Mouse (Mus musculus) hindbrain, embryonic 14.5 days (tissue): Measurements from ENCODE around the gene Pptc7. TPM values are rescaled to one million over a fixed set of nuclear protein-coding genes. Genes with fewer than 3 reads are reported as not detected.

Source experiments
- ATAC-seq: fragments of 200-750 bp; cut with Nextera tagmentation; 2 replicates; pipeline ENCODE4 v1.8.0; 2017; ENCODE audit warnings: moderate number of reproducible peaks, mild to moderate bottlenecking, moderate TSS enrichment, moderate library complexity; ENCODE audit not compliant: low FRiP score
- DNase-seq: peaks from one replicate; pipeline ENCODE4 v3.0.0-alpha.2; 2015; ENCODE audit warnings: low spot score
- H3K27ac ChIP-seq: fragments of 300-500 bp; sonication (generic); 2 replicates; pipeline ENCODE4 v1.5.1; 2014; ENCODE audit warnings: mild to moderate bottlenecking, moderate library complexity
- H3K27me3 ChIP-seq: fragments of 300-500 bp; sonication (generic); 2 replicates; pipeline ENCODE4 v1.6.1; 2014; ENCODE audit warnings: mild to moderate bottlenecking, low read length, mixed read lengths; ENCODE audit not compliant: control insufficient read depth, insufficient read depth
- H3K36me3 ChIP-seq: fragments of 300-500 bp; sonication (generic); replicated peaks from 2 replicates; pipeline ENCODE4 v1.6.1; 2014; ENCODE audit not compliant: control insufficient read depth, insufficient read depth
- H3K4me1 ChIP-seq: fragments of 300-500 bp; sonication (generic); replicated peaks from 2 replicates; pipeline ENCODE4 v1.6.1; 2014; ENCODE audit warnings: antibody characterized with exemption, low read length, mixed read lengths; ENCODE audit not compliant: control insufficient read depth, insufficient read depth
- H3K4me2 ChIP-seq: fragments of 300-500 bp; sonication (generic); replicated peaks from 2 replicates; pipeline ENCODE4 v1.6.1; 2014; ENCODE audit warnings: mild to moderate bottlenecking, moderate library complexity
- H3K4me3 ChIP-seq: fragments of 300-500 bp; sonication (generic); replicated peaks from 2 replicates; pipeline ENCODE4 v1.5.1; 2014; ENCODE audit warnings: mild to moderate bottlenecking, low read length
- H3K9ac ChIP-seq: fragments of 300-500 bp; sonication (generic); 2 replicates; pipeline ENCODE4 v1.6.1; 2014
- H3K9me3 ChIP-seq: fragments of 300-500 bp; sonication (generic); 2 replicates; pipeline ENCODE4 v1.6.1; 2016; ENCODE audit warnings: low read length; ENCODE audit not compliant: control insufficient read depth
- WGBS: fragments of 180-500 bp; shearing (Covaris S2); extraction: QIAGEN DNeasy Blood & Tissue Kit; methylation state at CpG from one replicate; pipeline ENCODE4 v1.1.7; 2014; 5-methylcytosine and 5-hydroxymethylcytosine counted together
- polyA plus RNA-seq: library from polyadenylated mRNA; unstranded; fragments of >200 nt; fragmentation: Nextera tagmentation; extraction: Ambion mirVana; gene quantifications from 2 replicates; pipeline ENCODE4 v1.2.1, GENCODE M21; 2014

Gene Pptc7
- polyA plus RNA-seq, 1 experiment from 2014 or later, result 8.5 TPM

- DNase-seq (no peak), ATAC-seq (no peak)
- Histone ChIP-seq H3K4me2 (no peak overlapping the region), H3K4me3 (no peak overlapping the region), H3K27me3 (no peaks in the 10 kb centered on the region), H3K9me3 (no peaks in the 10 kb centered on the region), H3K4me1 (peaks cover 4% of the 10 kb centered on the region; the same call in 1 of the 2 replicates), H3K36me3 (peaks cover 5% of the 10 kb centered on the region; the same call in 1 of the 2 replicates), H3K9ac (no peak overlapping the region), H3K27ac (no peak overlapping the region)
- 81% methylated on average over 6 of the region's 6 CpGs for WGBS
Measured at GRCm38 (mm10) chr5:122304541-122304940, 20.4 kb downstream of the Pptc7 start.

- Histone ChIP-seq H3K4me2 (no peak overlapping the region), H3K27me3 (no peaks in the 10 kb centered on the region), H3K4me3 (no peak overlapping the region), H3K36me3 (peaks cover 7% of the 10 kb centered on the region; the same call in 1 of the 2 replicates), H3K4me1 (peaks cover 4% of the 10 kb centered on the region; the same call in 1 of the 2 replicates), H3K9ac (no peak overlapping the region), H3K27ac (no peak overlapping the region), H3K9me3 (no peaks in the 10 kb centered on the region)
- ATAC-seq, result no peak
- no peak for DNase-seq
- WGBS, result 91% methylated on average over 7 of the region's 7 CpGs
Measured at GRCm38 (mm10) chr5:122305472-122305871, 21.3 kb downstream of the Pptc7 start.

GRCm38 (mm10) chr5:122306536-122306935, 22.4 kb downstream of the Pptc7 start:
- Histone ChIP-seq H3K27me3 (no peaks in the 10 kb centered on the region), H3K9me3 (no peaks in the 10 kb centered on the region), H3K4me3 (no peak overlapping the region), H3K27ac (no peak overlapping the region), H3K4me2 (no peak overlapping the region), H3K9ac (no peak overlapping the region), H3K4me1 (peaks cover 4% of the 10 kb centered on the region; the same call in 1 of the 2 replicates), H3K36me3 (peaks cover 17% of the 10 kb centered on the region)
- WGBS, result 89% methylated on average over 3 of the region's 3 CpGs
- no peak for DNase-seq
- no peak for ATAC-seq

GRCm38 (mm10) chr5:122310699-122311098, 26.5 kb downstream of the Pptc7 start:
- Histone ChIP-seq H3K36me3 (peaks cover 35% of the 10 kb centered on the region), H3K4me1 (no peaks in the 10 kb centered on the region), H3K9ac (no peak overlapping the region), H3K27me3 (no peaks in the 10 kb centered on the region), H3K4me2 (no peak overlapping the region), H3K27ac (no peak overlapping the region), H3K4me3 (no peak overlapping the region), H3K9me3 (no peaks in the 10 kb centered on the region)
- DNase-seq, result no peak
- no peak for ATAC-seq
- 85% methylated on average over 8 of the region's 8 CpGs for WGBS

GRCm38 (mm10) chr5:122311692-122312091, 27.5 kb downstream of the Pptc7 start:
- Histone ChIP-seq H3K4me2 (no peak overlapping the region), H3K9me3 (no peaks in the 10 kb centered on the region), H3K27me3 (no peaks in the 10 kb centered on the region), H3K36me3 (peaks cover 39% of the 10 kb centered on the region), H3K27ac (no peak overlapping the region), H3K4me3 (no peak overlapping the region), H3K9ac (no peak overlapping the region), H3K4me1 (no peaks in the 10 kb centered on the region)
- no peak for ATAC-seq
- WGBS, result 61% methylated on average over 7 of the region's 7 CpGs
- no peak for DNase-seq

- no peaks in the 10 kb centered on the region for H3K4me1 ChIP-seq
- WGBS, result 91% methylated on average over 4 of the region's 4 CpGs
- no peaks in the 10 kb centered on the region for H3K9me3 ChIP-seq
- H3K9ac ChIP-seq, result no peak overlapping the region
- ATAC-seq (no peak), DNase-seq (no peak)
- peaks cover 45% of the 10 kb centered on the region for H3K36me3 ChIP-seq
- H3K4me2 ChIP-seq, result no peak overlapping the region
- no peaks in the 10 kb centered on the region for H3K27me3 ChIP-seq
- no peak overlapping the region for H3K4me3 ChIP-seq
- H3K27ac ChIP-seq, result peak overlapping the region; percentile 34; the same call in 1 of the 2 replicates
Measured at GRCm38 (mm10) chr5:122312346-122312745, 28.2 kb downstream of the Pptc7 start.

- Histone ChIP-seq H3K9ac (no peak overlapping the region), H3K27ac (no peak overlapping the region; the same call in 1 of the 2 replicates), H3K27me3 (no peaks in the 10 kb centered on the region), H3K9me3 (no peaks in the 10 kb centered on the region), H3K4me2 (no peak overlapping the region), H3K36me3 (peaks cover 45% of the 10 kb centered on the region), H3K4me3 (no peak overlapping the region), H3K4me1 (no peaks in the 10 kb centered on the region)
- DNase-seq (no peak), ATAC-seq (no peak)
- WGBS, result 88% methylated on average over 17 of the region's 17 CpGs
Measured at GRCm38 (mm10) chr5:122312942-122313684, 28.9 kb downstream of the Pptc7 start.

- WGBS, result 75% methylated on average over 20 of the region's 20 CpGs
- no peak for ATAC-seq
Measured at GRCm38 (mm10) chr5:122314966-122315667, 31.0 kb downstream of the Pptc7 start.

GRCm38 (mm10) chr5:122317329-122318045, 33.3 kb downstream of the Pptc7 start:
- Histone ChIP-seq H3K36me3 (peaks cover 43% of the 10 kb centered on the region), H3K4me2 (no peak overlapping the region), H3K9ac (no peak overlapping the region), H3K4me3 (no peak overlapping the region), H3K27ac (no peak overlapping the region), H3K9me3 (no peaks in the 10 kb centered on the region), H3K4me1 (no peaks in the 10 kb centered on the region), H3K27me3 (no peaks in the 10 kb centered on the region)
- ATAC-seq, result no peak
- 79% methylated on average over 11 of the region's 11 CpGs for WGBS
- DNase-seq, result no peak

More at GRCm38 (mm10) chr5:122314966-122315667, 31.0 kb downstream of the Pptc7 start:
- Histone ChIP-seq H3K4me2 (no peak overlapping the region), H3K9ac (no peak overlapping the region), H3K27me3 (no peaks in the 10 kb centered on the region), H3K36me3 (peaks cover 42% of the 10 kb centered on the region), H3K9me3 (no peaks in the 10 kb centered on the region), H3K4me3 (no peak overlapping the region), H3K27ac (no peak overlapping the region), H3K4me1 (no peaks in the 10 kb centered on the region)
- peak; percentile 29 for DNase-seq
